Mouse (Mus musculus) midbrain, embryonic 16.5 days (tissue): ENCODE measurements at regions not wholly inside any gene's neighbourhood (a gene's known extent, or its start where the extent isn't known, plus 50 kb on each side); places are given as distances from the start of the nearest gene placed in this dataset.

Experiments used
- ATAC-seq: fragments of 200-750 bp; cut with Nextera tagmentation; 2 replicates; pipeline ENCODE4 v1.8.0; 2017; ENCODE audit warnings: moderate TSS enrichment
- H3K27ac ChIP-seq: fragments of 300-500 bp; sonication (generic); 2 replicates; pipeline ENCODE4 v1.5.1; 2014; ENCODE audit warnings: mild to moderate bottlenecking, low read length, mixed read lengths
- H3K27me3 ChIP-seq: fragments of 300-500 bp; sonication (generic); 2 replicates; pipeline ENCODE4 v1.6.1; 2014; ENCODE audit warnings: low read depth, low read length, mixed read lengths; ENCODE audit not compliant: control insufficient read depth, insufficient read depth
- H3K36me3 ChIP-seq: fragments of 300-500 bp; sonication (generic); 2 replicates; pipeline ENCODE4 v1.6.1; 2014; ENCODE audit warnings: mild to moderate bottlenecking, low read length, moderate library complexity, mixed read lengths; ENCODE audit not compliant: control insufficient read depth, insufficient read depth
- H3K4me1 ChIP-seq: fragments of 300-500 bp; sonication (generic); 2 replicates; pipeline ENCODE4 v1.6.1; 2014; ENCODE audit warnings: mild to moderate bottlenecking, low read length, mixed read lengths; ENCODE audit not compliant: control insufficient read depth, insufficient read depth
- H3K4me2 ChIP-seq: fragments of 300-500 bp; sonication (generic); 2 replicates; pipeline ENCODE4 v1.6.1; 2014; ENCODE audit warnings: mild to moderate bottlenecking, low read length, mixed read lengths
- H3K4me3 ChIP-seq: fragments of 300-500 bp; sonication (generic); 2 replicates; pipeline ENCODE4 v1.5.1; 2014; ENCODE audit warnings: low read depth, mild to moderate bottlenecking, low read length, moderate library complexity, mixed read lengths
- H3K9ac ChIP-seq: fragments of 300-500 bp; sonication (generic); 2 replicates; pipeline ENCODE4 v1.6.1; 2014; ENCODE audit warnings: low read depth, low read length, mixed read lengths
- H3K9me3 ChIP-seq: fragments of 300-500 bp; sonication (generic); replicated peaks from 2 replicates; pipeline ENCODE4 v1.6.1; 2014; ENCODE audit warnings: mild to moderate bottlenecking, low read length, mixed read lengths; ENCODE audit not compliant: control insufficient read depth, poor library complexity, severe bottlenecking
- WGBS: fragments of 180-500 bp; shearing (Covaris S2); extraction: QIAGEN DNeasy Blood & Tissue Kit; methylation state at CpG from one replicate; pipeline ENCODE4 v1.1.7; 2014; 5-methylcytosine and 5-hydroxymethylcytosine counted together

DNA sequence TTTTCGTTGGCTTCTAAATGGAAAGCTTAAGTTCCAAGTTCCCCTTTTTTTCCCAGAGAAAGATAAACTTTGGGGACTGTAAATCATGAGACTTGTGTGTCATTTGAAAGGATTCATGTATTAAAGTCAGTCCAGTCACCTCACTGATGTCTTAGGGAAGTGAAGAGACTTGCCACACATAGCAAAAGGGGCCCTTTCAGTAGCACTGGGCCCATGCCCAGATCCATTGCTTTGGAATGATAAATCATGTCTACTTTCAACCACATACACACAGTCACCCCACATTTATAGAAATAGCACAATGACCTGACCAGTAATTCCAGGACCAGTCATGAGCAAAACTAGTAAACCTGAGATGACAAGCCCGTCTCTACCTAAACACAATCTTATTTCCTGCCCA is 133.2 kb upstream of the Clint1 start:
- no peaks in the 10 kb centered on the region for H3K9me3 ChIP-seq
- 85% methylated on average over 2 of the region's 2 CpGs for WGBS
- no peaks in the 10 kb centered on the region for H3K4me1 ChIP-seq
- no peak overlapping the region for H3K4me2 ChIP-seq
- ATAC-seq, result no peak
- no peak overlapping the region for H3K27ac ChIP-seq
- H3K36me3 ChIP-seq, result no peaks in the 10 kb centered on the region
- H3K4me3 ChIP-seq, result no peak overlapping the region
- no peak overlapping the region for H3K9ac ChIP-seq
- no peaks in the 10 kb centered on the region for H3K27me3 ChIP-seq

- Histone ChIP-seq H3K4me3 (no peak overlapping the region), H3K27me3 (no peaks in the 10 kb centered on the region), H3K36me3 (no peaks in the 10 kb centered on the region), H3K9me3 (no peaks in the 10 kb centered on the region), H3K4me2 (no peak overlapping the region), H3K27ac (no peak overlapping the region), H3K4me1 (no peaks in the 10 kb centered on the region), H3K9ac (no peak overlapping the region)
- 87% methylated on average over 6 of the region's 6 CpGs for WGBS
- no peak for ATAC-seq
These were observed 132.0 kb upstream of the Clint1 start for GRCm38 (mm10) chr11:45719821-45720220.

GRCm38 (mm10) chr11:45736561-45736960 is 115.3 kb upstream of the Clint1 start:
- Histone ChIP-seq H3K9ac (no peak overlapping the region), H3K27me3 (no peaks in the 10 kb centered on the region), H3K4me2 (no peak overlapping the region), H3K27ac (no peak overlapping the region), H3K36me3 (no peaks in the 10 kb centered on the region), H3K4me3 (no peak overlapping the region), H3K4me1 (no peaks in the 10 kb centered on the region), H3K9me3 (no peaks in the 10 kb centered on the region)
- ATAC-seq, result no peak
- 56% methylated on average over 3 of the region's 3 CpGs for WGBS

DNA sequence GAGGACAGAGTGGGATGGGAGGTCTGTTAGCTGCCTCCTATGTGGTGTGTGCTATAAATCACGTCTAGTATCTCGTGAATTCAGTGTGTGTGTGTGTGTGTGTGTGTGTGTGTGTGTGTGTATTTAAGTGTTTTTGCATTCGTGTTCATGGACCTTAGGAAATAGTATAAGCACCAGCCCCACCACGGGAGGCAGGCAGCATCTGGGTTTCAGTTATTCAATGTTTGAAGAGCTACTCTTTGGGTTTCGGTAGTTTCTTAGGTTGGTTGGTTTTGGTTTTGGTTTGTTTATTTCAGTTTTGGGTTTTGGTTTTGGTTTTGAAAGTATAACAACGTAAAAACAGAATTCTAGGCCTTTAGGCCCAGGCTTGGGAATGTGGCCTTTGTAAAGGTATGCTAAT is 113.5 kb upstream of the Clint1 start:
- H3K4me1 ChIP-seq, result no peaks in the 10 kb centered on the region
- ATAC-seq, result no peak

GRCm38 (mm10) chr11:45745941-45746340 is 105.9 kb upstream of the Clint1 start:
- H3K4me1 ChIP-seq, result no peaks in the 10 kb centered on the region
- H3K9me3 ChIP-seq, result 0 out of 2 replicates have a peak, but pooled peaks cover 4% of the 10 kb centered on the region
- H3K27me3 ChIP-seq, result no peaks in the 10 kb centered on the region
- no peak overlapping the region for H3K9ac ChIP-seq
- no peaks in the 10 kb centered on the region for H3K36me3 ChIP-seq
- no peak for ATAC-seq
- no peak overlapping the region for H3K4me2 ChIP-seq
- no peak overlapping the region for H3K27ac ChIP-seq
- WGBS, result 86% methylated on average over 2 of the region's 2 CpGs
- no peak overlapping the region for H3K4me3 ChIP-seq

More for the DNA sequence above, 113.5 kb upstream of the Clint1 start:
- no peaks in the 10 kb centered on the region for H3K36me3 ChIP-seq
- H3K9me3 ChIP-seq, result no peaks in the 10 kb centered on the region
- no peak overlapping the region for H3K9ac ChIP-seq
- 88% methylated on average over 6 of the region's 6 CpGs for WGBS
- no peak overlapping the region for H3K4me2 ChIP-seq
- H3K27me3 ChIP-seq, result no peaks in the 10 kb centered on the region
- no peak overlapping the region for H3K27ac ChIP-seq
- no peak overlapping the region for H3K4me3 ChIP-seq

DNA sequence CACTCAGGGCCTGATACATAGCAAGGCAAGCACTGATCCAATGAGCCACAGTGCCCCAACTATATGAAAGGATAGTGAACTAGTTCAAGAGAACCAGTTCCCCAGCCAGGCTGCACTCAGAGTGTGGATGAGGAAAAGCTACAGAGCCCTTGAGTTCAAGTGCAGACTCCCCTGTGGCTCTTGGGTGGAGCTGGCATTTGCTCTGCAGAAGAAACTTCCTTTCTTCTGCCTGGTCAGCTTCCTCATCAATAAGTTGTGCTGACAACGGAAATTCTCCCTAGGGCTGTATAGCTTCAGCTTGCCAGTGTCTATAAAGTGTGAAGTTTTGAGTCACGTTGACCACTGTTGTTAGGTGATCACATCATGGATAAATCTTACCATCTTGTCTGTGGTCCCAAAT is 101.6 kb upstream of the Clint1 start:
- no peak overlapping the region for H3K27ac ChIP-seq
- H3K9me3 ChIP-seq, result no peaks in the 10 kb centered on the region
- no peak overlapping the region for H3K4me2 ChIP-seq
- no peak overlapping the region for H3K9ac ChIP-seq
- no peak for ATAC-seq
- no peaks in the 10 kb centered on the region for H3K27me3 ChIP-seq
- H3K4me1 ChIP-seq, result no peaks in the 10 kb centered on the region
- H3K4me3 ChIP-seq, result no peak overlapping the region
- WGBS, result 87% methylated on average over 2 of the region's 2 CpGs
- no peaks in the 10 kb centered on the region for H3K36me3 ChIP-seq

DNA sequence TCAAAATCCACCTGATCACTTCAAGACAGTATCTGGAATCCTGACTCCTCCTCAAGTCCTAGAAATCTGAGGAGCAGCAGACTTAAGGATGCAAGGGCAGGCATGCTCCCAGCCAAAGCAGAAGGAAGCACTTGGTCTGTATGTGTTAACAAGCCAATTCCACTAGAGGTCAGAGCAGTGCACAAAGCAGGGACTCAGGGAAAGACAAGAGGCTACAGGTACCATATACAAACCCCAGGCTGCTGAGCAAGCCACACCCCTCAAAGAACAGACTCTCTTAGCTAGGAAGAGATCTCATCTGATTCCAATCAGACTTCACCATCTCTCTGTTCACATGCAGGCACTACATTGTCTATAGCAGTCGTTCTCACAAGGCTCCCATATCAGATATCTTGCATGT is 99.6 kb upstream of the Clint1 start:
- 56% methylated on average over 1 of the region's 1 CpGs for WGBS
- Histone ChIP-seq H3K4me3 (no peak overlapping the region), H3K27ac (no peak overlapping the region), H3K9ac (no peak overlapping the region), H3K36me3 (no peaks in the 10 kb centered on the region), H3K27me3 (no peaks in the 10 kb centered on the region), H3K9me3 (no peaks in the 10 kb centered on the region), H3K4me1 (no peaks in the 10 kb centered on the region), H3K4me2 (no peak overlapping the region)
- ATAC-seq, result peak; percentile 84

DNA sequence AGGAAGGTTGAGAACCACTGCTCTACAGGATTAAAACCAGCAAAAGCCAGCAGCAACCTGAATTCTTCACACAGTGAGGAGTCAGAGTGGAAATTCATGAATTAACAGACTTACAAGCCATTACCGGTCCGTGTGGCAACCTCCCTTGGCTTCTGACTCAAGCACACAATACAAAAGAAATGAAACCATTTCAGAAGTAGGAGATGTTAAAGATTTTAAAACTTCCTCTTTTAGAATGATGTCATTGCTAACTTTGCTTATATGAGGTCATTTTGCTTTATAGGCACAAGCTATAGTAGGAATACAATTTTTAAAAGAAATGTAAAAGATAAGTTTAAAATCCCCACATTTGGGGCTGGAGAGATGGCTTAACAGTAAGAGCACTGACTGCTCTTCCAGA is 99.1 kb upstream of the Clint1 start:
- 57% methylated on average over 2 of the region's 2 CpGs for WGBS
- no peak for ATAC-seq

GRCm38 (mm10) chr11:45767081-45767480 is 84.8 kb upstream of the Clint1 start:
- Histone ChIP-seq H3K27me3 (no peaks in the 10 kb centered on the region), H3K4me3 (no peak overlapping the region), H3K4me2 (no peak overlapping the region), H3K9ac (no peak overlapping the region), H3K4me1 (no peaks in the 10 kb centered on the region), H3K9me3 (no peaks in the 10 kb centered on the region), H3K27ac (no peak overlapping the region), H3K36me3 (no peaks in the 10 kb centered on the region)
- no peak for ATAC-seq
- 46% methylated on average over 4 of the region's 4 CpGs for WGBS

More for the DNA sequence above, 99.1 kb upstream of the Clint1 start:
- Histone ChIP-seq H3K4me2 (no peak overlapping the region), H3K4me3 (no peak overlapping the region), H3K27ac (no peak overlapping the region), H3K9me3 (no peaks in the 10 kb centered on the region), H3K27me3 (no peaks in the 10 kb centered on the region), H3K36me3 (no peaks in the 10 kb centered on the region), H3K4me1 (no peaks in the 10 kb centered on the region), H3K9ac (no peak overlapping the region)

DNA sequence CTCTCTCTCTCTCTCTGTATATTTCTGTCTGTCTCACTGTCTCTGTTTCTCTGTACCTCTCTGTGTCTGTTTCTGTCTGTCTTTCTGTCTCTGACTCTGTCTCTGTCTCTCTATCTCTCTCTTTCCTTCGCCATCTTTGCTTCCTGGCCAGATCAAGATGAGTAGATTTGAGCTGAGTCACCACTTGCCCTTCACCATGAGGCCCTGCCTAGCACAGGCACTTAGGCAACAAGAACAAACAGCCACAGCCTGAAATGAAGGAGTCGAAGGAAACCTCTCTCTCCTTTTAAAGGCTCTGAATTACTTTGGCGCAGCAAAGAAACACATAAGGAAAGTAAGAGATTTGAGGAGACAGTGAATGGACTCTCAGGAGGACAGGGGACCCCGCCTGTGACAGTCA is 69.4 kb upstream of the Clint1 start:
- Histone ChIP-seq H3K9ac (no peak overlapping the region), H3K36me3 (no peaks in the 10 kb centered on the region), H3K4me3 (no peak overlapping the region), H3K27me3 (no peaks in the 10 kb centered on the region), H3K4me1 (no peaks in the 10 kb centered on the region), H3K9me3 (no peaks in the 10 kb centered on the region), H3K27ac (no peak overlapping the region), H3K4me2 (no peak overlapping the region)
- 88% methylated on average over 4 of the region's 4 CpGs for WGBS
- no peak for ATAC-seq
